Mouse (Mus musculus) urinary bladder, postnatal 4 days (tissue): ENCODE measurements around the gene Gm20831.
"Not testable (repeated sequence)": the region's sequence is repeated elsewhere in the genome, so short reads cannot be mapped to it uniquely, and the experiment has no call there.

Experiments
- DNase-seq, 2 experiments: peaks; one replicate each; pipeline ENCODE4 v3.0.0; 2021 to 2022; ENCODE audit warnings: low spot score in 2 of 2

The Gm20831 gene

GRCm38 (mm10) chrY:17874441-17874840 is at the start of gene Gm20831, which contains the start of gene Gm20772:
Gm20831 (plus strand) TSS chrY:17874741.
Gm20772 (plus strand) TSS chrY:17874741.
- DNase-seq = not testable (repeated sequence)

- not testable (repeated sequence) for DNase-seq
Measured at GRCm38 (mm10) chrY:17846166-17846565, 28.4 kb upstream of the Gm20831 start, which contains the start of gene Gm21904. Gm21904 (minus strand) TSS chrY:17846266.

- not testable (repeated sequence) for DNase-seq
Measured at GRCm38 (mm10) chrY:17937230-17937629, 62.7 kb downstream of the Gm20831 start, which contains the start of gene Srsy. Srsy (minus strand) TSS chrY:17937330.
